Mouse (Mus musculus) MEL (cell line): Measurements from ENCODE around the gene Wdfy3.

Experiments
- BHLHE40 ChIP-seq: IDR thresholded peaks from 2 replicates; pipeline ENCODE4 v1.6.1; 2012; ENCODE audit warnings: low read depth, mild to moderate bottlenecking, inconsistent platforms, low read length, improper control_type of control experiment, borderline replicate concordance
- CTCF ChIP-seq, 3 experiments: IDR thresholded peaks in 2 of 3; conservative IDR thresholded peaks in 1 of 3; 2 replicates each; pipeline ENCODE4 v1.5.1; 2011 to 2012; ENCODE audit warnings: low read length in 3 of 3, low read depth in 2 of 3, mild to moderate bottlenecking in 2 of 3, improper control_type of control experiment in 1 of 3, inconsistent platforms in 1 of 3, mixed read lengths in 1 of 3, moderate library complexity in 1 of 3; ENCODE audit not compliant: control insufficient read depth in 1 of 3, insufficient read depth in 1 of 3, poor library complexity in 1 of 3, severe bottlenecking in 1 of 3
- EP300 ChIP-seq, 2 experiments: IDR thresholded peaks; 2 replicates each; pipeline ENCODE4 v1.6.1; 2011; ENCODE audit warnings: improper control_type of control experiment in 2 of 2, low read length in 2 of 2, low read depth in 1 of 2, mild to moderate bottlenecking in 1 of 2
- GATA1 ChIP-seq: IDR thresholded peaks from 2 replicates; pipeline ENCODE4 v1.6.1; 2011; ENCODE audit warnings: low read depth, low read length, improper control_type of control experiment
- HCFC1 ChIP-seq: IDR thresholded peaks from 2 replicates; pipeline ENCODE4 v1.6.1; 2012; ENCODE audit warnings: low read depth, mild to moderate bottlenecking, inconsistent platforms, low read length, improper control_type of control experiment, moderate library complexity
- JUND ChIP-seq: IDR thresholded peaks from 2 replicates; pipeline ENCODE4 v1.6.1; 2011; ENCODE audit warnings: low read depth, mild to moderate bottlenecking, improper control_type of control experiment, low read length
- POLR2A ChIP-seq, 2 experiments: IDR thresholded peaks; 2 replicates each; pipeline ENCODE4 v1.6.1; 2011 to 2012; ENCODE audit warnings: low read length in 2 of 2, mild to moderate bottlenecking in 2 of 2, control low read depth in 1 of 2, improper control_type of control experiment in 1 of 2, low read depth in 1 of 2, moderate library complexity in 1 of 2; ENCODE audit not compliant: control insufficient read depth in 1 of 2, insufficient read depth in 1 of 2, poor library complexity in 1 of 2
- POLR2AphosphoS5 ChIP-seq: IDR thresholded peaks from 2 replicates; pipeline ENCODE4 v1.6.1; 2012; ENCODE audit warnings: low read depth, borderline replicate concordance, mild to moderate bottlenecking, inconsistent platforms, low read length, moderate library complexity, mixed read lengths

- TF ChIP-seq CTCF (IDR thresholded peaks at IDR 0.05 in 2 of 3, conservative IDR thresholded peaks at IDR 0.05 in 1 of 3; ENCODE audit: control insufficient read depth in 1 of 3, insufficient read depth in 1 of 3, low read depth in 2 of 3, low read length in 3 of 3, poor library complexity in 1 of 3, severe bottlenecking in 1 of 3) (no peak), BHLHE40 (no peak), EP300 (IDR thresholded peaks at IDR 0.05; ENCODE audit: low read depth in 1 of 2, low read length in 2 of 2) (no peak), GATA1 (no peak), HCFC1 (no peak), POLR2A (IDR thresholded peaks at IDR 0.05; ENCODE audit: control insufficient read depth in 1 of 2, insufficient read depth in 1 of 2, low read depth in 1 of 2, low read length in 2 of 2, poor library complexity in 1 of 2) (no peak), POLR2AphosphoS5 (no peak), JUND (no peak)
These were observed 279.2 kb downstream of the Wdfy3 start for GRCm38 (mm10) chr5:101790560-101790959.
